Comparison of ENCODE assay signal across 13 mouse cellular contexts in genomic region chr7:19841686-19842413, GRCm38 (mm10). TPM values are rescaled to one million over a fixed set of nuclear protein-coding genes. Genes with fewer than 3 reads are reported as not detected.
DNase-seq lines count a peak whose midpoint lies in the region; ATAC-seq and TF ChIP-seq lines count a peak whose summit lies in the region.
"Had no signal": no experiment of that assay in that cellular context is flagged by ENCODE, and none has a peak within 500 bp of the region (broad histone marks: within the 10 kb centered on the region; RNA-seq: fewer than 3 reads in every experiment).

No protein-coding gene starts in this region.

- TF ChIP-seq CTCF in lung, postnatal 0 days (IDR thresholded peaks at IDR 0.05) = no peak
- TF ChIP-seq CTCF in intestine, postnatal 0 days (IDR thresholded peaks at IDR 0.05; ENCODE audit: low read depth) = no peak
- TF ChIP-seq CTCF in small intestine, adult 2 months (IDR thresholded peaks at IDR 0.05; ENCODE audit: extremely low read depth, insufficient read length, insufficient replicate concordance, low read depth, low read length) = no peak

- no peaks in the 10 kb centered on the region; the same call in 1 of the 2 replicates for H3K4me1 ChIP-seq in lung, postnatal 0 days (ENCODE audit: insufficient read depth, low read depth, low read length)
- 0 out of 2 replicates have a peak, but pooled peaks cover 6% of the 10 kb centered on the region for H3K4me1 ChIP-seq in intestine, postnatal 0 days (replicated peaks; ENCODE audit: control insufficient read depth, insufficient read depth, low read length)
- H3K4me1 ChIP-seq in small intestine, adult 2 months (ENCODE audit: control insufficient read depth, insufficient read depth, insufficient read length, low read length) = peaks cover 25% of the 10 kb centered on the region; the same call in 1 of the 2 replicates
- H3K4me1 ChIP-seq: embryonic facial prominence, embryonic 10.5 days; lung, embryonic 15.5 days; midbrain, embryonic 12.5 days had no signal

- H3K27ac ChIP-seq in lung, postnatal 0 days (ENCODE audit: low read length) = no peak overlapping the region
- H3K27ac ChIP-seq in intestine, postnatal 0 days (ENCODE audit: low read depth, low read length) = peak overlapping the region; percentile 83
- H3K27ac ChIP-seq in small intestine, adult 2 months (ENCODE audit: insufficient read depth, low read depth, low read length) = peak overlapping the region; percentile 97
- H3K27ac ChIP-seq: embryonic facial prominence, embryonic 10.5 days; heart, embryonic 15.5 days; hindbrain, postnatal 0 days; lung, embryonic 15.5 days; midbrain, embryonic 12.5 days had no signal

- peak; percentile 33; the same call in 1 of the 2 replicates for ATAC-seq in lung, postnatal 0 days
- ATAC-seq in intestine, postnatal 0 days = peak; percentile 74
- ATAC-seq: hindbrain, postnatal 0 days had no signal

- DNase-seq in lung, postnatal 0 days (ENCODE audit: low spot score) = peak; percentile 45
- DNase-seq in lung, postnatal 25 days (ENCODE audit: low spot score) = no peak
- peak; percentile 85 for DNase-seq in yolk sac, embryonic 10.5 days (ENCODE audit: low spot score)
- no peak for DNase-seq in right cerebral cortex, postnatal 36 days (ENCODE audit: low spot score in 2 of 2)
- DNase-seq in c-Kit-positive CD71-positive TER-119-positive erythroid progenitor cells, embryonic 14.5 days (ENCODE audit: low spot score) = no peak
- DNase-seq: cerebellum, adult 18-20 months had no signal

- no peak for TF ChIP-seq POLR2A in small intestine, adult 2 months (IDR thresholded peaks at IDR 0.05; ENCODE audit: low read depth, low read length)

- no peak overlapping the region for H3K9ac ChIP-seq in lung, postnatal 0 days (replicated peaks; ENCODE audit: low read depth)
- no peak overlapping the region; the same call in 1 of the 2 replicates for H3K9ac ChIP-seq in intestine, postnatal 0 days (ENCODE audit: low read depth, low read length)
- H3K9ac ChIP-seq: heart, embryonic 15.5 days; lung, embryonic 15.5 days; midbrain, embryonic 12.5 days had no signal

- no peaks in the 10 kb centered on the region for H3K27me3 ChIP-seq in lung, postnatal 0 days (replicated peaks; ENCODE audit: insufficient read depth, low read length)
- no peaks in the 10 kb centered on the region for H3K27me3 ChIP-seq in intestine, postnatal 0 days (replicated peaks; ENCODE audit: control insufficient read depth, insufficient read depth, low read length)
- H3K27me3 ChIP-seq in small intestine, adult 2 months (ENCODE audit: control insufficient read depth, insufficient read depth, low read length) = no peaks in the 10 kb centered on the region

- H3K4me2 ChIP-seq in lung, postnatal 0 days (replicated peaks; ENCODE audit: low read depth, low read length) = no peak overlapping the region
- H3K4me2 ChIP-seq in intestine, postnatal 0 days (replicated peaks; ENCODE audit: low read depth) = no peak overlapping the region; the same call in 1 of the 2 replicates
- H3K4me2 ChIP-seq: heart, embryonic 15.5 days; lung, embryonic 15.5 days; midbrain, embryonic 12.5 days had no signal

- H3K9me3 ChIP-seq in lung, postnatal 0 days (ENCODE audit: low read length) = no peaks in the 10 kb centered on the region
- H3K9me3 ChIP-seq in intestine, postnatal 0 days (ENCODE audit: control insufficient read depth) = no peaks in the 10 kb centered on the region
- H3K9me3 ChIP-seq: embryonic facial prominence, embryonic 10.5 days; heart, embryonic 15.5 days; lung, embryonic 15.5 days; midbrain, embryonic 12.5 days had no signal

- WGBS in lung, postnatal 0 days = 55% methylated on average over 21 of the region's 21 CpGs
- WGBS in intestine, postnatal 0 days = 44% methylated on average over 21 of the region's 21 CpGs
- 31% methylated on average over 21 of the region's 21 CpGs for WGBS in small intestine, adult 2 months

- no peaks in the 10 kb centered on the region for H3K36me3 ChIP-seq in lung, postnatal 0 days (ENCODE audit: insufficient read depth, low read length)
- no peaks in the 10 kb centered on the region for H3K36me3 ChIP-seq in intestine, postnatal 0 days (ENCODE audit: control insufficient read depth, insufficient read depth)
- H3K36me3 ChIP-seq in small intestine, adult 2 months (ENCODE audit: control insufficient read depth, insufficient read depth, low read length) = no peaks in the 10 kb centered on the region
- H3K36me3 ChIP-seq: embryonic facial prominence, embryonic 10.5 days; heart, embryonic 15.5 days; lung, embryonic 15.5 days; midbrain, embryonic 12.5 days had no signal

- no peak for TF ChIP-seq EP300 in lung, postnatal 0 days (IDR thresholded peaks at IDR 0.05)

- H3K4me3 ChIP-seq in lung, postnatal 0 days (ENCODE audit: low read depth, low read length) = no peak overlapping the region
- no peak overlapping the region for H3K4me3 ChIP-seq in intestine, postnatal 0 days (ENCODE audit: low read depth, low read length)
- no peak overlapping the region for H3K4me3 ChIP-seq in small intestine, adult 2 months (ENCODE audit: low read depth, low read length)
- H3K4me3 ChIP-seq: embryonic facial prominence, embryonic 10.5 days; heart, embryonic 15.5 days; lung, embryonic 15.5 days; midbrain, embryonic 12.5 days had no signal

RNA-seq across cellular contexts. Expression of gene Gm19345, which starts 10.0 kb away (rescaled TPM):
- 0.12 and 0.24 TPM in 2 replicates for polyA plus RNA-seq in lung, postnatal 0 days (2015; fragmentation: Nextera tagmentation; extraction: Ambion mirVana)
- polyA plus RNA-seq in intestine, postnatal 0 days (2015; fragmentation: Nextera tagmentation; extraction: Ambion mirVana) = 0.16 and 0.39 TPM in 2 replicates
- 0.13 TPM in 1 of 2 replicates, not detected in the other for polyA plus RNA-seq in small intestine, adult 2 months (2012; rRNA removed)
- polyA plus RNA-seq: embryonic facial prominence, embryonic 10.5 days; heart, embryonic 15.5 days; lung, embryonic 15.5 days had no signal

RNA-seq across cellular contexts. Expression of gene Ceacam16, which starts 19.2 kb away (rescaled TPM):
- 0.13 and 0.18 TPM in 2 replicates for polyA plus RNA-seq in lung, postnatal 0 days (2015; fragmentation: Nextera tagmentation; extraction: Ambion mirVana)
- polyA plus RNA-seq in intestine, postnatal 0 days (2015; fragmentation: Nextera tagmentation; extraction: Ambion mirVana) = not detected in 2 replicates
- polyA plus RNA-seq in small intestine, adult 2 months (2012; rRNA removed) = 0.47 and 1.3 TPM in 2 replicates
- polyA plus RNA-seq: embryonic facial prominence, embryonic 10.5 days; heart, embryonic 15.5 days; lung, embryonic 15.5 days had no signal

RNA-seq across cellular contexts. Expression of gene Bcl3, which starts 19.3 kb away (rescaled TPM):
- polyA plus RNA-seq in lung, postnatal 0 days (2015; fragmentation: Nextera tagmentation; extraction: Ambion mirVana) = 8.3 and 20.0 TPM in 2 replicates
- polyA plus RNA-seq in intestine, postnatal 0 days (2015; fragmentation: Nextera tagmentation; extraction: Ambion mirVana) = 19.0 and 23.7 TPM in 2 replicates
- polyA plus RNA-seq in small intestine, adult 2 months (2012; rRNA removed) = 169 and 226 TPM in 2 replicates

RNA-seq across cellular contexts. Expression of gene Cblc, which starts 45.2 kb away (rescaled TPM):
- 18.4 and 23.9 TPM in 2 replicates for polyA plus RNA-seq in lung, postnatal 0 days (2015; fragmentation: Nextera tagmentation; extraction: Ambion mirVana)
- polyA plus RNA-seq in intestine, postnatal 0 days (2015; fragmentation: Nextera tagmentation; extraction: Ambion mirVana) = 54.8 and 56.5 TPM in 2 replicates
- polyA plus RNA-seq in small intestine, adult 2 months (2012; rRNA removed) = 56.7 and 145 TPM in 2 replicates

RNA-seq across cellular contexts. Expression of gene Ceacam19, which starts 45.9 kb away (rescaled TPM):
- polyA plus RNA-seq in lung, postnatal 0 days (2015; fragmentation: Nextera tagmentation; extraction: Ambion mirVana) = 0.04 TPM in 1 of 2 replicates, not detected in the other
- not detected in 2 replicates for polyA plus RNA-seq in intestine, postnatal 0 days (2015; fragmentation: Nextera tagmentation; extraction: Ambion mirVana)
- polyA plus RNA-seq in small intestine, adult 2 months (2012; rRNA removed) = not detected in 2 replicates
- polyA plus RNA-seq: embryonic facial prominence, embryonic 10.5 days; heart, embryonic 15.5 days; hindbrain, postnatal 0 days; lung, embryonic 15.5 days; midbrain, embryonic 12.5 days had no signal

Comparison
In these comparisons a context has a peak if more than half of its experiments do, and no peak if none do; other contexts are left out.
1. DNase-seq: peak in lung, postnatal 0 days (single experiment) and yolk sac, embryonic 10.5 days (single experiment); none in lung, postnatal 25 days (single experiment), right cerebral cortex, postnatal 36 days (0 of 2) and c-Kit-positive CD71-positive TER-119-positive erythroid progenitor cells, embryonic 14.5 days (single experiment).